Mouse (Mus musculus) stomach, postnatal 0 days (tissue): ENCODE data around the gene Ccdc12.

ENCODE experiments used
- CTCF ChIP-seq: IDR thresholded peaks from 2 replicates; pipeline ENCODE4 v1.5.1; 2016; ENCODE audit warnings: antibody characterized with exemption, low read depth, mild to moderate bottlenecking, moderate library complexity
- EP300 ChIP-seq: optimal IDR thresholded peaks from 2 replicates; pipeline ENCODE3; 2016; ENCODE audit warnings: antibody characterized with exemption

GRCm38 (mm10) chr9:110742295-110742950 lies 86.1 kb downstream of the Ccdc12 start:
- TF ChIP-seq CTCF (no peak), EP300 (no peak)
